Mouse (Mus musculus) heart, adult 18-20 months (tissue): ENCODE measurements around the gene Pmf1. TPM values are rescaled to one million over a fixed set of nuclear protein-coding genes. Genes with fewer than 3 reads are reported as not detected.

Experiments
- DNase-seq, 2 experiments: peaks; one replicate each; pipeline ENCODE4 v3.0.0; 2021 to 2022; ENCODE audit warnings: mixed read lengths in 1 of 2
- microRNA-seq, 2 experiments: library from miRNA; unstranded; fragments of <30 nt; microRNA quantifications; one replicate each; pipeline ENCODE4 v1.2.0; 2022
- total RNA-seq, 2 experiments: library from RNA; stranded (reverse); gene quantifications; 2 replicates each; pipeline ENCODE4 v1.2.3; 2021

Gene Pmf1
- total RNA-seq, 2 experiments from 2014 or later, result 16.8 to 18.3 TPM

DNA sequence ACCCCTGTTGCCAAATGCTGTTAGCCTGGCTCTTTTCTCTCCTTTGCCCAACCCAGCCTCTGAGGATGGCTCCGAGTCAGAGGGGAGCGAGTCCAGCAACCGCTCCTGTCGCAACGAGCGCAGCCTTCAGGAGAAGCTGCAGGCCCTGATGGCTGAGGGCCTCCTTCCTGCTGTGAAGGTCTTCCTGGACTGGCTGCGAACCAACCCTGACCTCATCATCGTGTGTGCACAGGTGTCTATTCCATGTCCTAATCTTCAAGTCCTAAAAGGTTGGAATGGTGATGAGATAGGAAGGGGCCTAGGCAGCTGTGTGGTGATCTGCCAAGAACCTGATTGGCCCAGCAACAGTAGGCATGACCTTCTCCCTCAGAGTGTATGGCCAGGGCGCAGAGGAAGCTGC lies 57.2 kb downstream of the Pmf1 start:
- no peak for DNase-seq

DNA sequence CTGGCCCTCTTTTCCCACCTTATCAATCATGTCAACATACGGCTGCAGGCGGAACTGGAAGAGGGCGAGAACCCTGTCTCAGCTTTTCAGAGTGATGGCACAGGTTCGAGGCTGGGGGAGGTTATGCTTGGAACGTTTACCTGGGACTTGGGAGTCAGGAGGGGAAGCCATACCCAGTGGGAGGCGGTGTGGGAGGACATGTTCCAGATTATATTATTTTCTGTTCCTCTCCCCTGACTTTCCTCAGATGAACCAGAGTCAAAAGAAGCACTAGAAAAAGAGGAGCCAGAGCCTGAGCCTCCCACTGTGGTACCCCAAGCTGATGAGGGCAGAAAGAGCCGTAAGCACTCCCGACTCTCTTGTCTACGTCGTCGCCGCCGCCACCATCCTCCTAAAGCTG lies 59.4 kb downstream of the Pmf1 start:
- DNase-seq, result no peak

Small RNAs within 50 kb of the gene (microRNA-seq; reads per million reads assigned to microRNA genes)
- gene Mir7011, result 0 reads per million in 2 experiments

Other genes with a start within 250 kb of the Pmf1 start
- under 1 TPM in 1 of 2 experiments, not detected in 1; 0.64 TPM for gene Rhbg, start 155.6 kb downstream of the Pmf1 start, total RNA-seq
- gene Gm38392, start 123.1 kb downstream of the Pmf1 start, total RNA-seq, result under 1 TPM; 0.30 to 0.33 TPM
- gene Tsacc, start 113.3 kb downstream of the Pmf1 start, total RNA-seq, result 1 to 10 TPM; 6.7 to 7.3 TPM
- 100 to 1,000 TPM; 184 to 197 TPM for gene Cct3, start 113.2 kb downstream of the Pmf1 start, total RNA-seq
- gene Glmp, start 85.3 kb downstream of the Pmf1 start, total RNA-seq, result 10 to 100 TPM; 67.8 to 84.2 TPM
- gene Tmem79, start 74.2 kb downstream of the Pmf1 start, total RNA-seq, result 1 to 10 TPM; 1.4 to 4.3 TPM
- 10 to 100 TPM; 48.3 to 55.9 TPM for gene Smg5, start 74.1 kb downstream of the Pmf1 start, total RNA-seq
- gene Paqr6, start 45.7 kb downstream of the Pmf1 start, total RNA-seq, result under 1 TPM; 0.60 to 0.67 TPM
- not detected for gene Bglap3, start 37.6 kb downstream of the Pmf1 start, total RNA-seq
- gene Bglap2, start 31.6 kb downstream of the Pmf1 start, total RNA-seq, result not detected
- gene Bglap, start 25.9 kb downstream of the Pmf1 start, total RNA-seq, result not detected
- 10 to 100 TPM; 12.3 to 14.2 TPM for gene Slc25a44, start 14.8 kb upstream of the Pmf1 start, total RNA-seq
- gene Sema4a, start 50.9 kb upstream of the Pmf1 start, total RNA-seq, result 1 to 10 TPM; 4.4 to 5.9 TPM
- 100 to 1,000 TPM; 113 to 129 TPM for gene Lmna, start 99.6 kb upstream of the Pmf1 start, total RNA-seq
- gene Mex3a, start 122.1 kb upstream of the Pmf1 start, total RNA-seq, result under 1 TPM; 0.26 to 0.35 TPM
- under 1 TPM in 1 of 2 experiments, not detected in 1; 0.26 TPM for gene Rab25, start 138.0 kb upstream of the Pmf1 start, total RNA-seq
- 100 to 1,000 TPM; 102 to 104 TPM for gene Lamtor2, start 142.7 kb upstream of the Pmf1 start, total RNA-seq
- 10 to 100 TPM; 72.4 to 78.7 TPM for gene Ubqln4, start 143.4 kb upstream of the Pmf1 start, total RNA-seq
- gene Ssr2, start 165.5 kb upstream of the Pmf1 start, total RNA-seq, result 10 to 100 TPM; 60.8 to 65.5 TPM
- gene Arhgef2, start 195.6 kb upstream of the Pmf1 start, total RNA-seq, result 10 to 100 TPM; 32.3 to 32.9 TPM
- not detected for gene Rxfp4, start 242.8 kb upstream of the Pmf1 start, total RNA-seq